Mouse (Mus musculus) limb, embryonic 13.5 days (tissue): Measurements from ENCODE around the gene Prss12. TPM values are rescaled to one million over a fixed set of nuclear protein-coding genes. Genes with fewer than 3 reads are reported as not detected.

ENCODE experiments used
- ATAC-seq: fragments of 200-750 bp; cut with Nextera tagmentation; 2 replicates; pipeline ENCODE4 v1.8.0; 2017; ENCODE audit warnings: low read depth, moderate number of reproducible peaks, moderate TSS enrichment; ENCODE audit not compliant: low FRiP score
- H3K27ac ChIP-seq: fragments of 300-500 bp; sonication (generic); 2 replicates; pipeline ENCODE4 v1.5.1; 2015; ENCODE audit warnings: inconsistent platforms, mild to moderate bottlenecking, moderate library complexity
- H3K27me3 ChIP-seq: fragments of 300-500 bp; sonication (generic); 2 replicates; pipeline ENCODE4 v1.6.1; 2015; ENCODE audit warnings: mild to moderate bottlenecking, inconsistent platforms
- H3K36me3 ChIP-seq: fragments of 300-500 bp; sonication (generic); 2 replicates; pipeline ENCODE4 v1.6.1; 2015; ENCODE audit warnings: inconsistent platforms, mild to moderate bottlenecking, moderate library complexity
- H3K4me1 ChIP-seq: fragments of 300-500 bp; sonication (generic); 2 replicates; pipeline ENCODE4 v1.6.1; 2015; ENCODE audit warnings: inconsistent platforms
- H3K4me2 ChIP-seq: fragments of 300-500 bp; sonication (generic); replicated peaks from 2 replicates; pipeline ENCODE4 v1.6.1; 2015; ENCODE audit warnings: inconsistent platforms, mild to moderate bottlenecking, moderate library complexity
- H3K4me3 ChIP-seq: fragments of 300-500 bp; sonication (generic); 2 replicates; pipeline ENCODE4 v1.5.1; 2015; ENCODE audit warnings: moderate library complexity, mild to moderate bottlenecking, inconsistent platforms
- H3K9ac ChIP-seq: fragments of 300-500 bp; sonication (generic); 2 replicates; pipeline ENCODE4 v1.6.1; 2015; ENCODE audit warnings: mild to moderate bottlenecking, inconsistent platforms
- H3K9me3 ChIP-seq: fragments of 300-500 bp; sonication (generic); 2 replicates; pipeline ENCODE4 v1.6.1; 2016; ENCODE audit warnings: inconsistent platforms
- WGBS: fragments of 180-500 bp; shearing (Covaris S2); methylation state at CpG from one replicate; pipeline ENCODE4 v1.1.7; 2015; 5-methylcytosine and 5-hydroxymethylcytosine counted together
- polyA plus RNA-seq: library from polyadenylated mRNA; unstranded; fragments of >200 nt; fragmentation: Nextera tagmentation; extraction: Ambion mirVana; gene quantifications from 2 replicates; pipeline ENCODE4 v1.2.1, GENCODE M21; 2015

Gene Prss12
- polyA plus RNA-seq: 18.1 and 19.1 TPM in 2 replicates

- ATAC-seq: peak; percentile 79
- H3K4me2 ChIP-seq: peak within 1 kb of the TSS; percentile 100
- under 1% methylated on average over 65 of the region's 84 CpGs for WGBS
Observed at GRCm38 (mm10) chr3:123446708-123447537, at the start of gene Prss12. Gene Prss12, plus strand, starts transcription at chr3:123446913.

GRCm38 (mm10) chr3:123397562-123398481, 48.9 kb upstream of the Prss12 start:
- no peak overlapping the region for H3K27ac ChIP-seq
- 65% methylated on average over 9 of the region's 9 CpGs for WGBS
- ATAC-seq: peak; percentile 19; the same call in 1 of the 2 replicates

More at GRCm38 (mm10) chr3:123446708-123447537, at the start of gene Prss12:
- peak within 1 kb of the TSS; percentile 75 for H3K4me3 ChIP-seq
- H3K9ac ChIP-seq: peak within 1 kb of the TSS; percentile 78
- peaks cover 21% of the 10 kb centered on the region for H3K4me1 ChIP-seq
- H3K9me3 ChIP-seq: no peaks in the 10 kb centered on the region
- no peaks in the 10 kb centered on the region for H3K36me3 ChIP-seq
- H3K27ac ChIP-seq: no peak within 1 kb of the TSS
- peaks cover 51% of the 10 kb centered on the region for H3K27me3 ChIP-seq

GRCm38 (mm10) chr3:123404945-123405344, 41.8 kb upstream of the Prss12 start:
- no peaks in the 10 kb centered on the region for H3K9me3 ChIP-seq
- no peaks in the 10 kb centered on the region for H3K36me3 ChIP-seq
- no peak overlapping the region for H3K4me2 ChIP-seq
- no peaks in the 10 kb centered on the region for H3K4me1 ChIP-seq
- H3K9ac ChIP-seq: no peak overlapping the region
- no peak overlapping the region for H3K27ac ChIP-seq
- H3K27me3 ChIP-seq: no peaks in the 10 kb centered on the region
- ATAC-seq: no peak
- no peak overlapping the region for H3K4me3 ChIP-seq
- WGBS: 84% methylated on average over 3 of the region's 3 CpGs

More at GRCm38 (mm10) chr3:123397562-123398481, 48.9 kb upstream of the Prss12 start:
- Histone ChIP-seq H3K36me3 (no peaks in the 10 kb centered on the region), H3K4me2 (no peak overlapping the region), H3K4me3 (no peak overlapping the region), H3K4me1 (no peaks in the 10 kb centered on the region), H3K27me3 (no peaks in the 10 kb centered on the region), H3K9ac (no peak overlapping the region), H3K9me3 (no peaks in the 10 kb centered on the region)

DNA sequence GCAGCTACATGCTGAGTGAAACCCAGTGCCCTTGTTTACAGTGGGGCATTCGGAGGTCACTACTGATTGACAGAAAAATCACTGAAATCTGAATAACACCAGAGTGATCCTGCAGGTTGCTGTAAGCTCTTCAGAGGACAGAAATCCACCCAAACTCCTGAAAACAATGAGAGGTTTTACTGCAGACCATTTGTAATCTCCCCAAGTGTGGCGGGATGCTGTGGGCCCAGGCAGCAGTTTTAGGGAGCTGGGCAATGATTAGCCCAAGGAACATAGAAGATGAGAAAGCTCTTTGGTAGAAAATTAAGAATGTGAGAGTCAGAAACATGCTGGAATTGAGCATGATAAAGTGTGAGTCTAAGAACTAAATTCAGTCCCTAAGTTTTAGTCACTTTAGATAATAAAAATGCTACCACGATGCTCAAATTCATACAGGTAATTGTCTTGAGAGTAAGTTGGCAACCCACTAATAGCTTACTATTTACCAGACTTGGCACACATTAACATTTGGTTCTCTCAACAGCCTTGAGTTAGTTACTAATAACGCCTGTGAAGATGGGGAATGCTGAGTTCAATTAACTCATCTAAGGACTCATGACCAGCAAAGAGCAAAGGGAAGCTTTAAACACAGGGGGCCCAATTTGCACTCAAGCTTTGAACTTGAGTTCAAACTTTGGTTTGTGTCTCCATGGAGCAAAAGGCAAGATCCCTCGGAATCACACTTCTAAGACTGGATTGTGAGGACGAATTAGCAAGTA, 34.7 kb upstream of the Prss12 start:
- ATAC-seq: no peak
- H3K4me1 ChIP-seq: no peaks in the 10 kb centered on the region
- no peak overlapping the region for H3K9ac ChIP-seq
- H3K4me3 ChIP-seq: no peak overlapping the region
- no peak overlapping the region for H3K4me2 ChIP-seq
- H3K36me3 ChIP-seq: no peaks in the 10 kb centered on the region
- 61% methylated on average over 6 of the region's 6 CpGs for WGBS
- H3K27ac ChIP-seq: no peak overlapping the region
- no peaks in the 10 kb centered on the region for H3K9me3 ChIP-seq
- H3K27me3 ChIP-seq: no peaks in the 10 kb centered on the region

DNA sequence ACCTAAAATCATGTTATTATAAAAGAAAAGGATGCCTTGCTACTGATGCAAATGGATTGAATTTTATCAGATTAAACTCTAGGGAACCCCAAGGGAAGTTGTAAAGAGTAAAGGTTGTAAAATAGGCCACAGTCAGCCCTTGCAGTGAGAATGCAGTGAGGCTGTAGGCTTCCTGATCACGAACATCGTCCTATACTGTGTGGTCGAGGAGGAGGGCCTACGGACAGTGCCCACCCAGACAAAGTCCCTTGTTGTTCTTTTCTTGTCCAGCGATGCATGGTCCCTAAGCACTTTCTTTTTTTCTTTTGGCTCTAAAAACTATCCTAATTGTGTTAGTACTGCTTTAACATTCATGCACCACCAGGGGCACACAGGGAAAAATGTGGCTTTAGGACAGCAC, 33.5 kb upstream of the Prss12 start:
- Histone ChIP-seq H3K27ac (no peak overlapping the region), H3K9ac (no peak overlapping the region), H3K9me3 (no peaks in the 10 kb centered on the region), H3K4me2 (no peak overlapping the region), H3K36me3 (no peaks in the 10 kb centered on the region), H3K4me3 (no peak overlapping the region), H3K27me3 (no peaks in the 10 kb centered on the region), H3K4me1 (no peaks in the 10 kb centered on the region)
- no peak for ATAC-seq
- 61% methylated on average over 5 of the region's 5 CpGs for WGBS

- WGBS: 67% methylated on average over 2 of the region's 2 CpGs
Observed at GRCm38 (mm10) chr3:123425647-123426046, 21.1 kb upstream of the Prss12 start.

GRCm38 (mm10) chr3:123428005-123428404, 18.7 kb upstream of the Prss12 start:
- Histone ChIP-seq H3K27me3 (no peaks in the 10 kb centered on the region), H3K27ac (no peak overlapping the region), H3K9me3 (no peaks in the 10 kb centered on the region), H3K4me1 (no peaks in the 10 kb centered on the region), H3K9ac (no peak overlapping the region), H3K4me2 (no peak overlapping the region), H3K4me3 (no peak overlapping the region), H3K36me3 (no peaks in the 10 kb centered on the region)
- ATAC-seq: no peak
- WGBS: 60% methylated on average over 4 of the region's 4 CpGs

More at GRCm38 (mm10) chr3:123425647-123426046, 21.1 kb upstream of the Prss12 start:
- Histone ChIP-seq H3K9ac (no peak overlapping the region), H3K4me2 (no peak overlapping the region), H3K36me3 (no peaks in the 10 kb centered on the region), H3K27ac (no peak overlapping the region), H3K9me3 (no peaks in the 10 kb centered on the region), H3K27me3 (no peaks in the 10 kb centered on the region), H3K4me3 (no peak overlapping the region), H3K4me1 (no peaks in the 10 kb centered on the region)
- no peak for ATAC-seq

GRCm38 (mm10) chr3:123429597-123430458, 16.9 kb upstream of the Prss12 start:
- Histone ChIP-seq H3K4me2 (no peak overlapping the region), H3K36me3 (no peaks in the 10 kb centered on the region), H3K27me3 (no peaks in the 10 kb centered on the region), H3K9ac (no peak overlapping the region), H3K9me3 (no peaks in the 10 kb centered on the region), H3K4me1 (no peaks in the 10 kb centered on the region), H3K4me3 (no peak overlapping the region), H3K27ac (no peak overlapping the region; the same call in 1 of the 2 replicates)
- WGBS: 81% methylated on average over 22 of the region's 22 CpGs
- ATAC-seq: peak; percentile 44; the same call in 1 of the 2 replicates

GRCm38 (mm10) chr3:123431951-123432674, 14.6 kb upstream of the Prss12 start:
- Histone ChIP-seq H3K4me3 (no peak overlapping the region), H3K9ac (no peak overlapping the region)

DNA sequence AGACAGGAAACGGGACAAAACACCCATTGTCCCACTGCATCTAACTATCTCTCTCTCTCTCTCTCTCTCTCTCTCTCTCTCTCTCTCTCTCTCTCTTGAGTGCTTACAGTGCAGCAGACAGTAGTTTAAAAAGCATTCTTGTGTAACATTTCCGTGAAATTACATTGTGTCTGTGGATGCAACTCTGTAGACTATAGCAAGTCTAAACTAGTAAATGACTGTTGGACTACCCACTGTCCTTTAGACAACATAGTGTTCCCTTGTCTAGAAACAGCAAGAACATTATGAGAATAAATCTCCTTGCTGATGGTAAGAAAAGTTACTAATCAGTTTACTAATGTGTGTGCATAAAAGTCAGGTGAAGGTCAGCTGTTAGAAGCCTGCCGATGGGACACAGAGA, 13.4 kb upstream of the Prss12 start:
- no peaks in the 10 kb centered on the region for H3K27me3 ChIP-seq
- H3K9me3 ChIP-seq: no peaks in the 10 kb centered on the region
- no peak overlapping the region for H3K27ac ChIP-seq
- no peak overlapping the region for H3K4me3 ChIP-seq
- H3K4me1 ChIP-seq: no peaks in the 10 kb centered on the region
- ATAC-seq: no peak
- no peak overlapping the region for H3K4me2 ChIP-seq
- no peaks in the 10 kb centered on the region for H3K36me3 ChIP-seq
- WGBS: 75% methylated on average over 3 of the region's 3 CpGs
- no peak overlapping the region for H3K9ac ChIP-seq

More at GRCm38 (mm10) chr3:123431951-123432674, 14.6 kb upstream of the Prss12 start:
- no peak overlapping the region for H3K27ac ChIP-seq
- no peaks in the 10 kb centered on the region for H3K9me3 ChIP-seq
- no peaks in the 10 kb centered on the region for H3K4me1 ChIP-seq
- H3K4me2 ChIP-seq: no peak overlapping the region
- no peak for ATAC-seq
- no peaks in the 10 kb centered on the region for H3K27me3 ChIP-seq
- H3K36me3 ChIP-seq: no peaks in the 10 kb centered on the region
- 65% methylated on average over 5 of the region's 5 CpGs for WGBS
